Mouse (Mus musculus) left cerebral cortex, postnatal 25 days (tissue): ENCODE measurements around the gene Creg2. TPM values are rescaled to one million over a fixed set of nuclear protein-coding genes. Genes with fewer than 3 reads are reported as not detected.

Source experiments
- total RNA-seq, 2 experiments: library from RNA; stranded (reverse); gene quantifications; 2 replicates each; pipeline ENCODE4 v1.2.3; 2021

Gene Creg2
- total RNA-seq, 2 experiments from 2014 or later: 75.2 to 82.4 TPM

Other genes starting within 250 kb of the Creg2 start
- gene Tbc1d8, start 172.7 kb downstream of the Creg2 start, total RNA-seq: 10 to 100 TPM; 14.2 to 23.3 TPM
- 10 to 100 TPM; 24.4 to 24.6 TPM for gene Cnot11, start 116.5 kb downstream of the Creg2 start, total RNA-seq
- gene Rnf149, start 74.1 kb downstream of the Creg2 start, total RNA-seq: 10 to 100 TPM; 28.3 to 28.5 TPM
- under 1 TPM in 1 of 2 experiments, not detected in 1; 0.16 TPM for gene Rfx8, start 69.5 kb upstream of the Creg2 start, total RNA-seq
- gene Gm3646, start 153.9 kb upstream of the Creg2 start, total RNA-seq: not detected
- 100 to 1,000 TPM; 115 to 131 TPM for gene Map4k4, start 249.4 kb upstream of the Creg2 start, total RNA-seq